Mouse (Mus musculus) spleen, adult 2 months (tissue): Measurements from ENCODE around the gene Anks1.

Experiments
- CTCF ChIP-seq: fragments of 200-500 bp; IDR thresholded peaks from 2 replicates; pipeline ENCODE4 v1.5.1; 2011; ENCODE audit warnings: mild to moderate bottlenecking, inconsistent platforms; ENCODE audit not compliant: insufficient read depth, insufficient read length, insufficient replicate concordance; ENCODE audit errors: extremely low read depth
- POLR2A ChIP-seq: fragments of 200-500 bp; IDR thresholded peaks from 2 replicates; pipeline ENCODE4 v1.6.1; 2011; ENCODE audit warnings: low read depth, low read length, inconsistent platforms

DNA sequence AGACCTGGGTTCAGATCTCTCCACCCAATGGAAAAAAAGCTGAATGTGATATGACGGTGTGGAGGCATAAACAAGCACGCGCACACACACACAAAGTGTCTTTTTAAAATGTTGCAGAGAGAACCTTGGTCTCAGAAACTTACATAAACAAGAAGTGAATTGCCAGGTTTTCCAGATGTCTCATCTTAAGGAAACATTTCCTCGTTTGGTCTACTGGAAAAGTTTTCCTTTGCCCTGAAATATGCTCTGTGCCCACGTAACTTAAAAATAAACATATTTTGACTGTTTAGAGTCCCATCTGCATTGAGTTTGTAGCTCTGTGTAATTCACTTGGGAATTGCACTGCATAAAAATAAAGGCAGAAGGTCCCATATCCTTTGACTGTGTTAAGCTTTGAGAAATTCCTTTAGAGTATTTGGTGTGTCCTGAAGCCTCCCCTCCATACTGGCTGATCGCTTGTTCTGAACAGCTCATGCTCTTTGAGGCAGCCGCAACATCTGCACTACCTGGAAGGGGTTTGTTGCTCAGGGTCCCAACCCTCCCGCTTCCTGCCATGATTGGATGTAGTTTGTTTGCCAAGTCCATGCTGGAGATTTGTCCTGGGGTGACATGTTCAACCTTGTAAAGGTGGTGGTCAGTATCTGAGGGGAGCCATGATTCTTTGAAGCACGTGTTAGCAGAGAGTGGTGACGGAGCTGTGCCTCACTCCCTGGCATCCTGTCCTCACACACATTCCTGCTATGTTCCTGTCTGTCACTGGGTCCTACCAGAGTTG is 25.2 kb downstream of the Anks1 start:
- TF ChIP-seq CTCF (no peak), POLR2A (no peak)
